Mouse (Mus musculus): ENCODE measurements around the gene Tbxas1. TPM values are rescaled to one million over a fixed set of nuclear protein-coding genes. Genes with fewer than 3 reads are reported as not detected.

The Tbxas1 gene
- total and polyA plus RNA-seq, 3 experiments, result not detected

GRCm38 (mm10) chr6:39076498-39076897, 201.3 kb downstream of the Tbxas1 start:
- no peaks in the 10 kb centered on the region for H3K36me3 ChIP-seq (replicated peaks in 1 of 2; ENCODE audit: control insufficient read depth in 1 of 2, insufficient read depth in 1 of 2, low read length in 1 of 2)
- no peak for DNase-seq (ENCODE audit: extremely low read depth)
- dilution Hi-C loops (cut with MboI; ENCODE audit: extremely low pct_ligation_motif_present, extremely low pct_unique_long_range_greater_than_20kb, low sequenced_read_pairs), result no loop called here
- peaks cover 0 to 9% of the 10 kb centered on the region in 2 experiments; a peak in 2 of 4 replicates for H3K4me1 ChIP-seq (ENCODE audit: control insufficient read depth in 1 of 2, insufficient read depth in 2 of 2)
- no peak overlapping the region for H3K4me2 ChIP-seq (ENCODE audit: insufficient read depth, low read depth, poor library complexity, severe bottlenecking)
- no peaks in the 10 kb centered on the region for H3K79me2 ChIP-seq (replicated peaks; ENCODE audit: control insufficient read depth, extremely low read depth, insufficient read depth, poor library complexity, severe bottlenecking)
- TF ChIP-seq KAT2A (IDR thresholded peaks at IDR 0.05; ENCODE audit: insufficient replicate concordance, low read length) (no peak), NELFE (IDR thresholded peaks at IDR 0.05; ENCODE audit: low read depth, low read length) (no peak)
- no peak overlapping the region for H3K4me3 ChIP-seq (replicated peaks in 1 of 3; ENCODE audit: low read depth in 2 of 3, low read length in 2 of 3, poor library complexity in 1 of 3)
- no peaks in the 10 kb centered on the region for H3K9me3 ChIP-seq (replicated peaks; ENCODE audit: low read length)
- in situ Hi-C loops (cut with MboI; ENCODE audit: low pct_ligation_motif_present, low pct_unique_long_range_greater_than_20kb, low sequenced_read_pairs), result no loop called here
- peaks cover 3% of the 10 kb centered on the region for H3K27me3 ChIP-seq (replicated peaks)
- no peak overlapping the region for H3K27ac ChIP-seq (ENCODE audit: insufficient read depth, low read depth)
- H3K9ac ChIP-seq (ENCODE audit: insufficient read depth, low read depth), result no peak overlapping the region

GRCm38 (mm10) chr6:39104631-39105030, 229.4 kb downstream of the Tbxas1 start:
- dilution Hi-C loops (cut with MboI; ENCODE audit: extremely low pct_ligation_motif_present, extremely low pct_unique_long_range_greater_than_20kb, low sequenced_read_pairs), result no loop called here
- no peaks in the 10 kb centered on the region for H3K36me3 ChIP-seq (replicated peaks in 1 of 2; ENCODE audit: control insufficient read depth in 1 of 2, insufficient read depth in 1 of 2, low read length in 1 of 2)
- no peak overlapping the region for H3K4me3 ChIP-seq (replicated peaks in 1 of 3; ENCODE audit: low read depth in 2 of 3, low read length in 2 of 3, poor library complexity in 1 of 3)
- no peak overlapping the region for H3K27ac ChIP-seq (ENCODE audit: insufficient read depth, low read depth)
- H3K79me2 ChIP-seq (replicated peaks; ENCODE audit: control insufficient read depth, extremely low read depth, insufficient read depth, poor library complexity, severe bottlenecking), result no peaks in the 10 kb centered on the region
- DNase-seq (ENCODE audit: extremely low read depth), result no peak
- no peaks in the 10 kb centered on the region for H3K4me1 ChIP-seq (ENCODE audit: control insufficient read depth in 1 of 2, insufficient read depth in 2 of 2)
- TF ChIP-seq RAD21 (IDR thresholded peaks at IDR 0.05; ENCODE audit: low read depth, low read length), result no peak
- TF ChIP-seq USF1 (IDR thresholded peaks at IDR 0.05; ENCODE audit: low read depth, low read length), result no peak
- no peak for TF ChIP-seq TBP (conservative IDR thresholded peaks at IDR 0.05; ENCODE audit: low read depth, low read length)
- no peak for TF ChIP-seq ZC3H11A (IDR thresholded peaks at IDR 0.05; ENCODE audit: low read depth, low read length)
- no peak for TF ChIP-seq EP300 (IDR thresholded peaks at IDR 0.05; ENCODE audit: low read length)
- no peak for TF ChIP-seq JUND (conservative IDR thresholded peaks at IDR 0.05; ENCODE audit: low read depth, low read length)
- TF ChIP-seq SIN3A (IDR thresholded peaks at IDR 0.05; ENCODE audit: low read length), result no peak
- TF ChIP-seq ZKSCAN1 (IDR thresholded peaks at IDR 0.05; ENCODE audit: borderline replicate concordance, low read depth, low read length), result no peak
- no peak for TF ChIP-seq CTCF (conservative IDR thresholded peaks at IDR 0.05 in 1 of 2, IDR thresholded peaks at IDR 0.05 in 1 of 2; ENCODE audit: low read depth in 2 of 2, low read length in 2 of 2)
- no peak for TF ChIP-seq MAZ (IDR thresholded peaks at IDR 0.05; ENCODE audit: low read depth, low read length)
- no peak for TF ChIP-seq ZMIZ1 (IDR thresholded peaks at IDR 0.05; ENCODE audit: low read depth, low read length)
- TF ChIP-seq MAFK (IDR thresholded peaks at IDR 0.05; ENCODE audit: insufficient replicate concordance, low read length), result no peak
- TF ChIP-seq RCOR1 (conservative IDR thresholded peaks at IDR 0.05; ENCODE audit: low read depth, low read length), result no peak
- no peak for TF ChIP-seq E2F4 (IDR thresholded peaks at IDR 0.05; ENCODE audit: insufficient replicate concordance, low read depth, low read length)
- no peak for TF ChIP-seq MAX (IDR thresholded peaks at IDR 0.05; ENCODE audit: low read length)
- no peak for TF ChIP-seq CHD1 (IDR thresholded peaks at IDR 0.05; ENCODE audit: low read depth, low read length)
- TF ChIP-seq NELFE (IDR thresholded peaks at IDR 0.05; ENCODE audit: low read depth, low read length), result no peak
- H3K9ac ChIP-seq (ENCODE audit: insufficient read depth, low read depth), result no peak overlapping the region
- H3K27me3 ChIP-seq (replicated peaks), result no peaks in the 10 kb centered on the region
- no peaks in the 10 kb centered on the region for H3K9me3 ChIP-seq (replicated peaks; ENCODE audit: low read length)
- no peak overlapping the region for H3K4me2 ChIP-seq (ENCODE audit: insufficient read depth, low read depth, poor library complexity, severe bottlenecking)
- in situ Hi-C loops (cut with MboI; ENCODE audit: low pct_ligation_motif_present, low pct_unique_long_range_greater_than_20kb, low sequenced_read_pairs), result no loop called here

All from CH12.LX (cell line).